8 mouse cellular contexts compared by ENCODE assay signal in the genomic region with DNA sequence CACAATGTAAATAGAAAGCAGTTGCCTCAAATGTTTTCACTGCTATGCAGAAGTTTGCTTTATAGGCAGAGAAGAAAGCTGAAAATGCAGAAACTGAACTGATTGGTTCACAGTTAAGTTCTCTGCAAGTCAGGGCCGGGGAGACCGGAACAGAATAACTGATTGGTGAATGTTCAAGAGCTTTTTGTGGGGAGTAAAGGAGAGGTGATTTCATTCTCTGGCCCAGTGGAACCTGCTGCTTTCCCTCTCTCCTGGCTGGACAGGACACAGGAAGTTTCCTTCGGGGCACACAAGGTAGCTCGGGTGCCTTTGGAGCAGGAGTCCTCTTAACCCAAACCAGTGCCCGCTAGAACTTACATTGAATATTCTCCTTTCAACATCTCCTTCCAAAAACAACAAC. TPM values are rescaled to one million over a fixed set of nuclear protein-coding genes. Genes with fewer than 3 reads are reported as not detected.
DNase-seq lines count a peak whose midpoint lies in the region; ATAC-seq and TF ChIP-seq lines count a peak whose summit lies in the region.

No protein-coding gene starts in this region.

- H3K36me3 ChIP-seq in neural tube, embryonic 11.5 days (ENCODE audit: control insufficient read depth, insufficient read depth, low read length): no peaks in the 10 kb centered on the region
- H3K36me3 ChIP-seq in kidney, adult 2 months (ENCODE audit: control insufficient read depth, insufficient read depth, low read length): no peaks in the 10 kb centered on the region
- no peaks in the 10 kb centered on the region for H3K36me3 ChIP-seq in lung, embryonic 15.5 days

- no peaks in the 10 kb centered on the region for H3K9me3 ChIP-seq in neural tube, embryonic 11.5 days (ENCODE audit: control insufficient read depth, low read length)
- no peaks in the 10 kb centered on the region for H3K9me3 ChIP-seq in lung, embryonic 15.5 days

- TF ChIP-seq POLR2A in kidney, adult 2 months (IDR thresholded peaks at IDR 0.05; ENCODE audit: low read depth, low read length): no peak

- H3K4me2 ChIP-seq in neural tube, embryonic 11.5 days (ENCODE audit: low read depth): peak overlapping the region; percentile 65
- H3K4me2 ChIP-seq in lung, embryonic 15.5 days: peak overlapping the region; percentile 65

- 80% methylated on average over 5 of the region's 5 CpGs for WGBS in neural tube, embryonic 11.5 days
- WGBS in kidney, adult 2 months: 9% methylated on average over 5 of the region's 5 CpGs
- 43% methylated on average over 5 of the region's 5 CpGs for WGBS in lung, embryonic 15.5 days

- no peak overlapping the region; the same call in 1 of the 2 replicates for H3K9ac ChIP-seq in neural tube, embryonic 11.5 days (ENCODE audit: low read length)
- H3K9ac ChIP-seq in lung, embryonic 15.5 days: no peak overlapping the region

- ATAC-seq in neural tube, embryonic 11.5 days (ENCODE audit: insufficient read depth, low FRiP score, low TSS enrichment): peak; percentile 22; the same call in 1 of the 2 replicates
- ATAC-seq in lung, embryonic 15.5 days (ENCODE audit: borderline replicate concordance, extremely low read depth, low FRiP score, low TSS enrichment): peak; percentile 53; the same call in 1 of the 2 replicates

- no peaks in the 10 kb centered on the region for H3K4me1 ChIP-seq in neural tube, embryonic 11.5 days (ENCODE audit: control insufficient read depth, insufficient read depth, low read length)
- H3K4me1 ChIP-seq in kidney, adult 2 months (ENCODE audit: control insufficient read depth, insufficient read depth, low read length): peaks cover 5% of the 10 kb centered on the region
- peaks cover 7% of the 10 kb centered on the region for H3K4me1 ChIP-seq in lung, embryonic 15.5 days

- no peaks in the 10 kb centered on the region for H3K27me3 ChIP-seq in neural tube, embryonic 11.5 days (ENCODE audit: control insufficient read depth, insufficient read depth, low read length)
- H3K27me3 ChIP-seq in kidney, adult 2 months (replicated peaks; ENCODE audit: control insufficient read depth, insufficient read depth, low read length): no peaks in the 10 kb centered on the region
- no peaks in the 10 kb centered on the region for H3K27me3 ChIP-seq in lung, embryonic 15.5 days

- peak overlapping the region; percentile 43 for H3K4me3 ChIP-seq in neural tube, embryonic 11.5 days (ENCODE audit: low read depth, low read length)
- peak overlapping the region; percentile 60 for H3K4me3 ChIP-seq in kidney, adult 2 months (ENCODE audit: insufficient read depth, low read depth, low read length)
- H3K4me3 ChIP-seq in lung, embryonic 15.5 days: peak overlapping the region; percentile 65

- H3K27ac ChIP-seq in neural tube, embryonic 11.5 days (ENCODE audit: low read depth, low read length): no peak overlapping the region
- H3K27ac ChIP-seq in kidney, adult 2 months (ENCODE audit: insufficient read depth, low read depth, low read length): peak overlapping the region; percentile 77
- H3K27ac ChIP-seq in lung, embryonic 15.5 days: peak overlapping the region; percentile 90

- no peak for TF ChIP-seq CTCF in kidney, adult 2 months (conservative IDR thresholded peaks at IDR 0.05; ENCODE audit: insufficient read depth, insufficient read length, low read depth, low read length)

- no peak for DNase-seq in neural tube, embryonic 11.5 days (ENCODE audit: low spot score)
- no peak for DNase-seq in neural tube, embryonic 10.5 days (ENCODE audit: extremely low spot score, low spot score)
- peak; percentile 15 for DNase-seq in c-Kit-positive CD71-positive TER-119-negative erythroid progenitor cells, embryonic 14.5 days (ENCODE audit: low read depth)
- DNase-seq in heart, adult 8-10 months (ENCODE audit: low spot score): peak; percentile 47
- peak; percentile 63 for DNase-seq in kidney, adult 2 months
- peak; percentile 23 for DNase-seq in retina, postnatal 1 day
- no peak for DNase-seq in layer of hippocampus, postnatal 14 days (ENCODE audit: low spot score in 2 of 2)

RNA-seq across cellular contexts. Expression of a gene that starts 1.2 kb away (rescaled TPM):
- 6.8 and 9.7 TPM in 2 replicates for polyA plus RNA-seq in neural tube, embryonic 11.5 days (2014; fragmentation: Nextera tagmentation; extraction: Ambion mirVana)
- total RNA-seq in heart, adult 8-10 months (2022): 1 to 10 TPM; 4.5 to 8.7 (median 6.3) TPM
- polyA plus RNA-seq in kidney, adult 2 months (2012; rRNA removed): 4.5 and 6.4 TPM in 2 replicates
- polyA plus RNA-seq in lung, embryonic 15.5 days (2015; fragmentation: Nextera tagmentation; extraction: Ambion mirVana): 23.5 and 28.5 TPM in 2 replicates
- 1 to 10 TPM; 2.2 to 2.3 TPM for total RNA-seq in layer of hippocampus, postnatal 14 days (2021)

RNA-seq across cellular contexts. Expression of a gene that starts 37.2 kb away (rescaled TPM):
- 7.7 and 8.1 TPM in 2 replicates for polyA plus RNA-seq in neural tube, embryonic 11.5 days (2014; fragmentation: Nextera tagmentation; extraction: Ambion mirVana)
- total RNA-seq in heart, adult 8-10 months (2022): 1 to 10 TPM; 3.3 to 4.1 (median 3.7) TPM
- 6.4 and 6.6 TPM in 2 replicates for polyA plus RNA-seq in kidney, adult 2 months (2012; rRNA removed)
- polyA plus RNA-seq in lung, embryonic 15.5 days (2015; fragmentation: Nextera tagmentation; extraction: Ambion mirVana): 19.6 and 22.0 TPM in 2 replicates
- 10 to 100 TPM; 21.7 to 21.8 TPM for total RNA-seq in layer of hippocampus, postnatal 14 days (2021)

Comparison
In these comparisons a context has a peak if more than half of its experiments do, and no peak if none do; other contexts are left out.
1. DNase-seq: peak in c-Kit-positive CD71-positive TER-119-negative erythroid progenitor cells, embryonic 14.5 days (single experiment), heart, adult 8-10 months (single experiment), kidney, adult 2 months (single experiment) and retina, postnatal 1 day (single experiment); none in neural tube, embryonic 11.5 days (single experiment), neural tube, embryonic 10.5 days (single experiment) and layer of hippocampus, postnatal 14 days (0 of 2).
2. Peak in every context shown above with its lines, with median percentiles within 50 percentile points of each other: H3K4me3 ChIP-seq.